Mouse (Mus musculus): ENCODE results near the gene Sox3. TPM values are rescaled to one million over a fixed set of nuclear protein-coding genes. Genes with fewer than 3 reads are reported as not detected.

Gene Sox3
- not detected in 2 replicates for polyA plus RNA-seq (2011; ENCODE audit: insufficient read depth, insufficient read length, low replicate concordance, missing spikeins)

DNA sequence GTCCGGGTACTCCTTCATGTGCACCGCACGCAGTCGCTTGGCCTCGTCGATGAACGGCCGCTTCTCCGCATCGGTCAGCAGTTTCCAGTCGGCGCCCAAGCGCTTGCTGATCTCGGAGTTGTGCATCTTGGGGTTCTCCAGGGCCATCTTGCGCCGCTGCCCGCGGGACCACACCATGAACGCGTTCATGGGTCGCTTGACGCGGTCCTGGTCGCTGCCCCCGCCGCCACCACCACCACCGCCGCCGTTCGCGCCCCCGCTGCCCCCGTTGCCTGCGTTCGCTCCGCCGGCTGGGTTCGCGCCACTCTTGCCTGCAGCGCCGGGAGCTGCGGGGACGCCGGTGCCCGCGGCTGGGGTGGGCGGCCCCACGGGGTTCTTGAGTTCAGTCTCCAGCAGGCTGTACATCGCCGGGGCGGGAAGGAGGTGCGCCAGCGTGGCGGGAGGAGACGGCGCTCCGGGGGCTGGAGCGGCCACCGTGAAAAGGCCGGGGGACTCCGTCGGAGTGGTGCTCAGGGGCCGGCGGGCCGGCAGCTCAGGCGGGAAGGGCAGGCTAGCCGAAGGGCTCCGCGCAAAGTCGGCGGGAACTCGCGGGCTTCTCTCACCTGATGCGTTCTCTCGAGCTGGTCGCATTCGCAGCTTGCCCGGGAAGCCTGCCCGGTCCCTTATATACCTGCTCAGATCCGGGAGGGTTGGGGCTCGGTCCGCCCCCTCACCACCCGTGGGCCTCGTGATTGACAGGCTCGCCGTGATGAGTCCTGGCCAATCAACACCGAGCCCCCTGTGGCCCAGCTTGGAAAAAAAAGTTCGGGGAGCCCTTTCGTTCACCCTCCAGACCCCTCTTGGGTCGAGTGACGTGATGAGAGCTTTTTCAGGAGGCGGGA, at the start of gene Sox3:
Gene Sox3 (minus strand): TSS at position 630 of the 881 bp plus-strand sequence.
- TF ChIP-seq CTCF (IDR thresholded peaks at IDR 0.05; ENCODE audit: control insufficient read depth, insufficient read depth, low read length) (no peak), POLR2A (IDR thresholded peaks at IDR 0.05; ENCODE audit: borderline replicate concordance, control insufficient read depth, low read depth, low read length) (no peak)
- H3K27ac ChIP-seq (ENCODE audit: control insufficient read depth, insufficient read depth, low read depth, low read length, poor library complexity), result no peak within 1 kb of the TSS
- no peak within 1 kb of the TSS for H3K4me3 ChIP-seq (replicated peaks; ENCODE audit: control insufficient read depth, low read depth, low read length)
- 13% methylated on average over 86 of the region's 92 CpGs for WGBS
- H3K4me1 ChIP-seq (ENCODE audit: control insufficient read depth, insufficient read depth, low read length), result no peaks in the 10 kb centered on the region

DNA sequence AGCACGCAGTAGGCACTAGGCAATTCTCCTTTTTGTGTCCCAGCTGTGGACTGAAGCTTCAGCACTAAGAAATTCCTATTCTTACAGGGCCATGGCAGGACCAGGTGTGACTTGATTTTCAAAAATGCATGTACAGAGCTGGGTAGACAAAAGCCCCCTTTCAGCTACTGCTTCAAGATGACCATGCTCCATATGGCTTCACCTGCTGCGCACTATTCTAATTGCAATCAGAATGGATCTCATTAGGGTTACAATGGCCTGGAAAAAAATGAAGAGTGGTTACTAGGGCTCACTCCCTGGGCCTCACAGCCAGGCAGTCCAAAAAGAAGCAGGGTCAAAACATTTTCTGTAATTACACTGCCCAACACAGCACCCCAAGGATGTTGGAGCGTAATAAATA, 47.0 kb upstream of the Sox3 start:
- TF ChIP-seq POLR2A (IDR thresholded peaks at IDR 0.05; ENCODE audit: borderline replicate concordance, control insufficient read depth, low read depth, low read length) (no peak), CTCF (IDR thresholded peaks at IDR 0.05; ENCODE audit: control insufficient read depth, insufficient read depth, low read length) (no peak)
- H3K4me3 ChIP-seq (replicated peaks; ENCODE audit: control insufficient read depth, low read depth, low read length), result no peak overlapping the region
- WGBS, result 90% methylated on average over 3 of the region's 3 CpGs
- H3K4me1 ChIP-seq (ENCODE audit: control insufficient read depth, insufficient read depth, low read length), result no peaks in the 10 kb centered on the region
- H3K27ac ChIP-seq (ENCODE audit: control insufficient read depth, insufficient read depth, low read depth, low read length, poor library complexity), result no peak overlapping the region

DNA sequence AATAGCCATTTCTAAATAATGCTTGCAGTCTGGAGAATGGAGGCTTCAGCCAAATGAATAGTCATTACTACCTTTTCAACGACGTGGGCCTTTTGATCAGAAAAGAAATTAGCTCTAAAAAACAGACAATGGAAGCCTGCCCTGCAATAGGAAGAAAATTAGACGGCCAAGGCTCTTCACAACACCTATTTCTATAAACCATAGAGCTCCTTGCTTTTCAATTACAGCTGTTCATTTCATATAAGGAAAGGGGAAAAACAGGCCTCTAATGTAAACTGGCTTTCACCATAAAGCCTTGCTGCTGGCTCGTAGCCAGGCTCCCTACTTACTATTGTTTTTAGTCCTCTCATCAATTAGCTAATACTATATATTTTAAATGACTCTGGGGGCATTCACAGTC, 6.3 kb upstream of the Sox3 start:
- Histone ChIP-seq H3K4me3 (replicated peaks; ENCODE audit: control insufficient read depth, low read depth, low read length) (no peak overlapping the region), H3K4me1 (ENCODE audit: control insufficient read depth, insufficient read depth, low read length) (no peaks in the 10 kb centered on the region), H3K27ac (ENCODE audit: control insufficient read depth, insufficient read depth, low read depth, low read length, poor library complexity) (no peak overlapping the region)
- 28% methylated on average over 4 of the region's 4 CpGs for WGBS
- TF ChIP-seq CTCF (IDR thresholded peaks at IDR 0.05; ENCODE audit: control insufficient read depth, insufficient read depth, low read length), result no peak
- TF ChIP-seq POLR2A (IDR thresholded peaks at IDR 0.05; ENCODE audit: borderline replicate concordance, control insufficient read depth, low read depth, low read length), result no peak

DNA sequence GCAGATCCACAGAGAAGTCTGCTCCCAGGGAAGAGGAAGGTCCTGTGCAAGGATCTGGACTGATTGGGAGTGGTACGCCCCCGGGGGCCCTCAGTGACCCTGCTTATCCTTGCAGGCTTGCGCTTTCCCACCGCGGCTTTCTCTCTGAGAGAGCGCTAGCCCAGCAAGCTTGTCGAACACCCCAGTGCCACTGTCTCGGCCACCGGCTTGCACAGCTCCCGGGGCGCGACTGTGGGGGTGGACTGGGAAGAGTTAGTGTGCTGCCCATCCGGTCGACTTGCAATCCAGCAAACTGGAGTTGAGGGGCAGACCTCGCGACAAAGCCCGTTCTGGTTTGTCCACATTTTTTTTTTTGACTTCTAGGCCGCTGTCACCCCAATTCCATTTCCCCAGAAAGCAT, 5.4 kb upstream of the Sox3 start:
- 13% methylated on average over 18 of the region's 18 CpGs for WGBS
- H3K27ac ChIP-seq (ENCODE audit: control insufficient read depth, insufficient read depth, low read depth, low read length, poor library complexity), result no peak overlapping the region
- no peaks in the 10 kb centered on the region for H3K4me1 ChIP-seq (ENCODE audit: control insufficient read depth, insufficient read depth, low read length)
- H3K4me3 ChIP-seq (replicated peaks; ENCODE audit: control insufficient read depth, low read depth, low read length), result no peak overlapping the region
- TF ChIP-seq CTCF (IDR thresholded peaks at IDR 0.05; ENCODE audit: control insufficient read depth, insufficient read depth, low read length), result no peak
- TF ChIP-seq POLR2A (IDR thresholded peaks at IDR 0.05; ENCODE audit: borderline replicate concordance, control insufficient read depth, low read depth, low read length), result no peak

DNA sequence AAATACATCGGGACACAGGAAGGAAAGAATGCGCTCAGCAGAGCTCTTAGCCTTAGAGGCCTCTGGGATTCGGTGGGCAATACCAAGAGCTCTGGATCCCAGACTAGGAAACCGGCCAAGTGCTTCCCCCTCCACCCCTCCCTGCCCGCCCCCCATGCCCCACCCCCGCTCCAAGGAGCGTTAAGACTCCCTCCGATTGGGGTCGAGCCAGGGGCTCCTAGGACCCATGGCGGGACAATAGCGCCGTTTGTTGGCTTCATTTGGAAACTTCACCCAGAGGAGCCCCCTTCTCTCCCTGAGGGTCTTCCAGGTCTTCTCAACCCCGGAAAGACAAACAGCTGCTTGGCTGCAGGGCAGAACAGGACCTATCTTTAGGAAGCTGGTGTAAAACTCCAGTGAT, 3.1 kb upstream of the Sox3 start:
- Histone ChIP-seq H3K27ac (ENCODE audit: control insufficient read depth, insufficient read depth, low read depth, low read length, poor library complexity) (no peak overlapping the region), H3K4me1 (ENCODE audit: control insufficient read depth, insufficient read depth, low read length) (no peaks in the 10 kb centered on the region), H3K4me3 (replicated peaks; ENCODE audit: control insufficient read depth, low read depth, low read length) (no peak overlapping the region)
- no peak for TF ChIP-seq POLR2A (IDR thresholded peaks at IDR 0.05; ENCODE audit: borderline replicate concordance, control insufficient read depth, low read depth, low read length)
- TF ChIP-seq CTCF (IDR thresholded peaks at IDR 0.05; ENCODE audit: control insufficient read depth, insufficient read depth, low read length), result no peak
- WGBS, result 10% methylated on average over 12 of the region's 13 CpGs

DNA sequence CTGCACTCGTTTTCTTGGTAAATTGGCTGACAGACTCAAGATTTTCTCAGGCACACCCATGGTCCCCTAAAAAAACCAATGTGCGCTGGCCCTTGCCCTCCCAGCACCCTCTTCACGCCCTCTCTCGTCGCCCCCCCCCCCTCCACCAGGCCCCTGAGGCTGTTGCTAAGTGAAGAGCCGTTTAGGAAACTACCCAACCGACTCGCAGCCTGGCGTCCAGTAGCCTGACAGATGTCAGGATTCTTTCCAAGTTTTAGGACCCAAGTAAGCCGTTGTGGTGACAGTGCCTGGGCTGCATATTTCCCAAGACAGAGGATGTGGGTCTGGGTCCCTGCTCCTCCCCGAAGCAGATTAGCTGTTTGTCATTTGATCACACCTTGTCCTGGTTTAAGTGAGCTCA, 2.2 kb upstream of the Sox3 start:
- H3K27ac ChIP-seq (ENCODE audit: control insufficient read depth, insufficient read depth, low read depth, low read length, poor library complexity), result no peak overlapping the region
- TF ChIP-seq CTCF (IDR thresholded peaks at IDR 0.05; ENCODE audit: control insufficient read depth, insufficient read depth, low read length) (no peak), POLR2A (IDR thresholded peaks at IDR 0.05; ENCODE audit: borderline replicate concordance, control insufficient read depth, low read depth, low read length) (no peak)
- WGBS, result 11% methylated on average over 8 of the region's 11 CpGs

DNA sequence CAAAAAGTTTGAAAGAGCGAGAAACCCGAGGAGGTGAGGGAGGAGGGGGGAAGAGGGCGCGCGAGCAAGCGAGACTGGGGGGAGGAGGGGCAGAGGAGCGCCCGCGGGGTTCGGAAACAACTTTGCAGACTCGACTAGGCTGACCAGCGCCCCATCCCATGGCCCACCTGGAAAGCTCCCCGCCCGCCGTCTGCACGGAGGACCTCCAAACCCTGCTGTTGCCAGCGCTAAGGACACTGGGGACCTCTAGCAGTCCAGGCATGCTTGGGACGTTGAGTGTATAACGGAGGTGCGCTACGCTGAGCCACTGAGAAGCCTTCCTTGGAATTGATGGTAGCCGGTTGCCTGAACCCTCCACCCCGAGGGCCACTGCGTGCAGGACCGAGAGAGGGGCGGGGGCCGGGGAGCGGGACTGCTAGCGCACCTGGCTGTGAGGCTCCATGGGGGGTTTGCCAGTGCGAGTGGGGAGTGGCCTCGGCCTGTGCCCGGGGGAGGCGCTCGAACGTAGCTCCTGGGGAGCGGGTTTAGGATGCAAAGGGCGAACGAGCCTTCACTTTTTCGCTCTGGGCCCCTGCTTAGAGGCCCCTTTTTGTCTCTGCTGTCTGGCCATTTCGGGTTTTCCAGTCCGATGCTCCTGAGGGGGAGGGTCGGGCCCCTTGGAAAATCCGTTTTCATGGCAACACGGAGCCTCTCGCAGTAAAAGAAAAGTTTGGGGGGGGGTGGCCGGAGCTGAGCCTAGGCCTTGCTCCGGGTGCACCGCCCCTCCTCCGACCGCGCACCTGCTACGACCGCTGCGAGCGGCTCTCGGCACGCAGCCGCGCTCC, 702 bp upstream of the Sox3 start:
- WGBS, result 12% methylated on average over 54 of the region's 59 CpGs
- TF ChIP-seq CTCF (IDR thresholded peaks at IDR 0.05; ENCODE audit: control insufficient read depth, insufficient read depth, low read length) (no peak), POLR2A (IDR thresholded peaks at IDR 0.05; ENCODE audit: borderline replicate concordance, control insufficient read depth, low read depth, low read length) (no peak)
- Histone ChIP-seq H3K4me3 (replicated peaks; ENCODE audit: control insufficient read depth, low read depth, low read length) (no peak overlapping the region), H3K4me1 (ENCODE audit: control insufficient read depth, insufficient read depth, low read length) (no peaks in the 10 kb centered on the region), H3K27ac (ENCODE audit: control insufficient read depth, insufficient read depth, low read depth, low read length, poor library complexity) (no peak overlapping the region)

More for the DNA sequence above, 2.2 kb upstream of the Sox3 start:
- no peak overlapping the region for H3K4me3 ChIP-seq (replicated peaks; ENCODE audit: control insufficient read depth, low read depth, low read length)
- H3K4me1 ChIP-seq (ENCODE audit: control insufficient read depth, insufficient read depth, low read length), result no peaks in the 10 kb centered on the region
